Mouse (Mus musculus) ovary, postnatal 10 days (tissue): ENCODE measurements at regions not wholly inside any gene's neighbourhood (a gene's known extent, or its start where the extent isn't known, plus 50 kb on each side); places are given as distances from the start of the nearest gene placed in this dataset.

Experiments
- DNase-seq: peaks from one replicate; pipeline ENCODE4 v3.0.0; 2022; ENCODE audit warnings: low spot score

DNA sequence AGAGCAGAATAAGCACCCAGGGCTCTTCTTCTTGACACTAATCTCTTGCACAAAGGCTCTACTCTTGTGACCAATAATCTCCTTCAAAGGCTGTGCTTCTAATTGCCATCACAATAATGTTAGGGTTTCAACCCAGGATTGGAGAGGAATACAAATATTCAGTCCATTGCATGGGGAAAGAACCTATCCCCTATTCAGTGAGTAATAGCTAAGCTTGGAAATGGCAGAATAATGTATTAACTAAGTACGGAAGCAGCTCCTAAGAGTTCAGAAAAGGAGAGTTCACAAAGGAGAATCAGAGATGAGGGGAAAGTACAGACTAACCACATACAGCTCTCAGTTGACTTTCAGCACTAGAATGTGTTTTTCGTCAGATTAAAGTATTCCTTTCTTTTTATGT lies 544.3 kb downstream of the Nfib start:
- no peak for DNase-seq

DNA sequence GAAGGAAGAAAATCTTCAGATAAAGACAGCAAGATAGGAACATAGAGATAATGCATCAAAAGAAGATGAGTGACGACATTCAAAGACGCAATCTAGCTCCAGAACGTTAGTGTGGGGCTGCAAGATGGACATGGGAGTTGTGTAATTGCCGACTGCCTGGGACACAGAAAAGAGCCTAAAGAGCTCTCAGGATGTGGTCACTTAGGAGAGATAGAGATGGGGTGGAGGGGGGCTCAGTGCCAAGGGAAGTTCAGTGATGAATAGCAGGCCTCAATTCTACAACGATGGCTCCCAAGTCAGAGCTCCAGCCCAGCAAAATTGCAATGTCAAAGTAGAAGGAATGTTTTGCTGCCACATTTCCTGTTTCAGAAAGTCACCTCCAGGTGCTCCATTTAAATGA lies 545.3 kb downstream of the Nfib start:
- no peak for DNase-seq

DNA sequence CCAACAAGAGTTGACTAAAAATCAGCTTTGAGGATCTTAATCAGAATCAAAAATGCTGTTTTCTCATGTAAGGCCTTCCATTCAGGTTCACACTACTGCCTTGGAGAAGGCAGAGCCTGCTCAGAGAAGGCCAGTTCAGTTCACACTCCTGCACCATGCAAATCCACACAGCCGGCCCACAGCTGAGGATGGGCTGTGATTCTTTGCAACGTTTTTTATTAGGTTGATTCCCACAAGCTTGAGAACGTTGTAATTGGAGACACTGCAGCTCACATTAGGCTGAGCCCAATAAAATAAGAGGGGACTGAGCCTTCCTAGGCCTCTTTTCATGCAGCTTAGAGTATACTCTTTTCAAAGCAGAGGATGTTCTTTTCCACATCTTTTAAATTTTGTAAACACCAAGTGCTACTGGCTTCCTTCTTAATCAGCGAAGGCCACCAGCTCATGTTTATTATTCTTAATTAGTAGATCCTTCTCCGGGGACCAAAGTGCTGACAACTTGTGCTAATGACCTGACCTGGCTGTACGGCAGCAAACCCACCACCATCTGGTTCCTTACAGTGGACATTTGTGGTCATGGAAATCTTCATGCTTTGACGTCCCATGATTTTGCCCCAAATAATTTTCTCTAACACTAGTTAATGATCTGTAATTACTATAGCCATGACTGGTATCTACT lies 549.8 kb downstream of the Nfib start:
- no peak for DNase-seq

DNA sequence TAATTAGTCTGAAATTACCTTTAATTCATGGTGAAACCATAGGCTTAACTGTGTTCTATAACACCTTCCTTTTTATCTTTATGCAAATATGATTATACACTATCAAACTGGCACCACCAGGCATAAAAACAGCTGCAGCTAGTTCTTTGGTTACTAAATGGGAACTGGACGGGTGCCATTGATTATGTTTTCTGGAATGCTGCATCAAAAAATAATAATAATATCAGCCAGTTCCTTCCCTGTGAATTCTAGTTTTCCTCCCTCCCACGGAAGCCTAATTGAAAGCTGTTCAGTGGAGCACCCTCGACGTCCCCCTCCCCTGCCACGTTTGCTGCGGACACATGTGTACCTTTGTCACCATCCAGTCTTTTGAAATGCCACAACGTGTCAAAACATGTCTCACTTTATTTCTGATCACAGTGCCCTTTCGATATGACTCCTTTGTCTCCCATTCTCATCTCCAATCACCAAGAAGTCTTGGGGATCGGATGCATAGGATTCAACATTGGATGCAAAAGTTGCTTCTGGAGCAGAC lies 551.5 kb downstream of the Nfib start:
- no peak for DNase-seq

DNA sequence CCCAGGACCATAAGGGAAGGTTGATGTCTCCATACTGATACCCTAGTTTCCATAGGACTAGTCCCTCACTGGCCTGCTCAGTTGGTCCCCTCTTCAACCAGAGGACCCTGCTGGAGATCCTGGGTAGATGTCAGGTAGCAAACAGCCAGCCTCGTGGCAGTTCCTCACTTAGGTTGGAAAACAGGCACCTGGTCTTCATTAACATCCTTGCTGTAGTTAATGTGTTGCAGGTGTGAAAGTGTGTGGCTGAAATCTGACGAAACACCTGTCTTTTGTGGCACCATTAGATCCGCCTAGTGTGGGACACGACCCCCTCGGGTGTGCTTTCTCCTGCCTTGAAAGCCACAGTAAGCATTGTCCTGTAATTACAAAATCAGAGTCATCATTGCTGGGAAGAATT lies 551.9 kb downstream of the Nfib start:
- no peak for DNase-seq

DNA sequence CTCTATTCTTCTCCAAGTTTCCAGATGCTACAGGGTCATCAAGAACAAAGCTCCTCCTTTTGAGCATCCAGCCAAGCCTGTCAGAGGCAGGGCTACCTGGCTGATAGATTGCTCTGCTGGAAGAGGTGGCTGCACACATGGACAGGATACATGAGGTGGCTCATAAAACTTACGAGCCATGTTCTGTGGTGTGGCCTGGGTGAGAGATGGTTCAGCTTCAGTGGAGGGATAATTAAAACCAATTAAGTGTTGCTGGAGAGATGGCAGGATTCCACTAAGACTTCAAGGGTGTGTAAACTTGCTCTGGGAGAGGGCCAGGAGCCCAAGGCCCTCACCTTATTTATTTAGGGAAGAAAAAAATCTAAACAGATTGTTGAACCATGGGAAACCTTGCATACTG lies 555.6 kb downstream of the Nfib start:
- no peak for DNase-seq

DNA sequence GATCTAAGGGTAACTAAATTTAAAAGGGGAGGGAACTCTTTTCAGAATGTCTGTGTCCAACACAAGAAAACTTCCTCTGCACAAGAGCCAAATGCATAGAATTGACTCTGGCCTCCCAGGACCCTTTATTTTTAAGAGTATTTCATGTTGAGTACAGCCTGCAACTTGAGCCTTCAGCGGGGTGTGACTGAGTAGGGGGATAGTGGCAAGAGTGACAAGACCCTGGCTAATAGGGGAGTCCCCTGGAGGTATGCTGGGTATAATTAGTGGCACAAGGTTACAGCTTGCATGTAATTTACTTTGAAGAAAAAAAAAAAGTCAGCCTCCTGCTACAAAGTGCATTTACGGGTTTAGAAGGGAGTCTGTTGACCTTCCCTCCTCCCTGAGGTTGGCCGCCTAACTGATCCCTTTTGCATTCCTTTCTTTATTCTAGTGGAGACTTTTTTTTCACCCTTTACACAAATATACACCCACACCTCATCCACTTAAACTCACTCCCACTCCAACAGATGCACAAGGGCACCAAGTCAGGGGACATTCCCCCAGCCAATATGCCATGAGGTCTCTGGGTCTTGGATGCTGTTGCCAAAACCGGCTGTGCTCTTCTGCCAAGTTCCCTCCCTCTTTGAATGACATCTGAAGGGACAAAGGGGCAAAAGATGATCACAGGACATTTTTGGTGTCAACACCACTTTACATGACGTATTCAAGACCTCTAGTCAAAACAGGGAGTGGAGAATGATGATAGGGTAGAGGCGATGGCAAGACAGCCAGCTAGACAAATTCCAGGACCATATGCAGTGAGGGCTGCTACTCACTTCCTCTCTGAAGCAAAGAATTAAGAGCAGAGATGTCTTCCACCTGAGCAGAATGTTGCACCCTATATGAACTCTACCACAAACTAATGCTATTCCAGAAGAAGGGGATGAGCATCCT lies 557.2 kb downstream of the Nfib start:
- DNase-seq: no peak

DNA sequence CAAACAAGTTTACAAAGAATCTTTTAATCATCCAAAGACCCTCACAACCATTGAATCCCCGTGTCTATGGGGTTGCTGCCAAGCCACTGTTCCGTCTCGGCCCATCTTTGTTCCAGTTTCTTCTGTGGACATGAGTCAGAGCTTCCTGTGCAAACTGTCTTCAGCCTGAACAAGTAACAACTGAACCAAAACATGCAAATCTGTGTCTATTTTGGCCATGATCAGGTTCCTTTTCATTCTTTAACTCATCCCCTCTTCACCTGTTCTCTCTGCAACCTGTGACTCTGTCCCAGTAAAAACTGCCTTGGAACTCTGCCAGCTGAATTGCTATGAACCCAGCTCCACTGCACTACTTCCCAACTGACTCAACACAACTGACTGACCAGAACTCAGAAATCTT lies 563.2 kb downstream of the Nfib start:
- no peak for DNase-seq

DNA sequence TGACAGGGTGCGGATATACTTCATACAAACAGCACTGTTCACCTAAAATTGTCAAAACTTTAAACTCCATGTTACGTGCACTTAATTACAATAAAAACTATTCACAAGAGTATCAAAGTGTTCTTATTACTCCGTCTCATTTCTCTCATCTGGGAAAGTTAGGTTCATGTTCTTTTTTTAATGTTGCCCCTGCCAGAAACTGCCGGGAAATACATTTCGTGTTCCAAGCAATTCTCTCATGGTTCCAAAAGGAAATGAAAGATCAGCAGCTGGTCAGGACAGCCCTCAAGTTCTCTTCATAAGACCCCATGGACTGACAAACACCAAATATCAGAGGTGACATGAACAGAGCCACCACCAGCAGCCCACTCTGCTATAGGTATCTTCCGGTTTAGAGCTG lies 565.7 kb downstream of the Nfib start:
- no peak for DNase-seq

DNA sequence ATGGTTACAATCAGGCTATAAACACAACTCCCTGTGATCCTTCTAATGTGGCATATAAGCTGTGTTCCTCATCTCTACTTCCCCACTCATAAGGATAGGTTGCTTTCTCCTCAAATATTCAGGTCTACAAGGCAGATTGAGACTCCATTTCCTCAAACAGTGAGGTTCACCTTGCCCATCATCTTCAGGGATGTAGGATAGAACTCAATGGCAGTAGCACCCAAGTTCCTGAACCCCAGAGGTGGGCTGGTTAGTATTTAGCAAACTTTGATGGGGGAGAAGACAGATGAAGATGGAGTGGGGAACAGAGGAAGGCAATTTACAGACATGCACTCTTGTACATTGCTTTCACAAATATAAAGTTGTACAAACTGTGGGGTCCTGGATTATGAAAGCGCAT lies 566.5 kb downstream of the Nfib start:
- no peak for DNase-seq

DNA sequence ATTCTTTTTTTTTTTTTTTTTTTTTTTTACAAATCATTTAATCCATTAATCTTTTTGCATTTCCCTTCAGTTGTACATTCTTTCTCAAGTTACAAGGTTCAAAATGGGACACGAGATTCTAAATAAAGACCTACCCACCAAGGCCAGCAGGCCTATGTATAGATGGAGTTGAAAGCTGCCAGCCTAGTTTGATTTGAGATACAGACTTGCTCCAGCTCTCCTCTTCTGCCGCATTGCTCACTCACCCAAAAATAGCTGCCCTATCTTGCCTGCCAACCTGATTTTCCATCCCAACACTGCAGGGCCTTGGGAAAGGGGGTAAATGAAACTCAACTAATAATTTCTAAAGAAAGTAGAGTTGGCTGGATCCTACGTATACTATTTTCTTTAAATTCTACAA lies 572.7 kb downstream of the Nfib start:
- DNase-seq: no peak

DNA sequence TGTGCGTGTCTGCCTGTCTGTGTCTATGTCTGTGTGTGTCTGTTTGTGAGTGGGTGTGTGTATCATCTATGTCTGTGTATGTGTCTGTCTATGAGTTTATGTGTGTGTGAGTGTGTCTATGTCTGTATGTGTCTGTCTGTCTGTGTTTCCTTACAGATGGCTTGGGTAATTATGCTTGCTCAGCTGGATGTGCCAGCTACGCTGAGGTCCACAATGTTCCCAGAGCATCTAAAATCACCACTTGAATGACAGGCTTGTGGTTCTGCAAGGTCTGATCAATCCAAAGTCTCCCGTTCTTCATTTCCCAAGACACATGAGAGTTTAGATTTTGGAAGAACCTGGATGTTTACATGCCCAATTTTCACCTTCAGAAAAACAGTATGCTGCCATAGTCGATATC lies 573.2 kb downstream of the Nfib start:
- DNase-seq: no peak

DNA sequence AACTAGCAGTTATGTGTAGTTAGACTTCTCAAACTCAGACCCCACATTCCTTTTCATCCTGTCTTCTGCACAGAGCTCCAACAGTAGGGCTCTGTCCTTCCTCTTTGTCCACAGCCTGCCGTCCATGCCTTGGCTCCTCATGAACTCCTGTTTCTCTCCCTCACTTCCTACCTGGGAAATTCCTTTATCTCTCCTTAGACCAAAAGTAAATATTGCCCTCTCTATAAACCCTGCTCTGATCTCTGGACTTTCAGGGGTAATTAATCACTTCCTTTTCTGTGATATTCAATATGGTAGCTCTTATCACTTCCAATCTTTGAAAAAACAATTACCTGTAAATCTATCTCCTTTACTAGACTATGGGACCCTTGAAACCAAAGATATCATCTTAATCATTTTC lies 576.1 kb downstream of the Nfib start:
- no peak for DNase-seq

DNA sequence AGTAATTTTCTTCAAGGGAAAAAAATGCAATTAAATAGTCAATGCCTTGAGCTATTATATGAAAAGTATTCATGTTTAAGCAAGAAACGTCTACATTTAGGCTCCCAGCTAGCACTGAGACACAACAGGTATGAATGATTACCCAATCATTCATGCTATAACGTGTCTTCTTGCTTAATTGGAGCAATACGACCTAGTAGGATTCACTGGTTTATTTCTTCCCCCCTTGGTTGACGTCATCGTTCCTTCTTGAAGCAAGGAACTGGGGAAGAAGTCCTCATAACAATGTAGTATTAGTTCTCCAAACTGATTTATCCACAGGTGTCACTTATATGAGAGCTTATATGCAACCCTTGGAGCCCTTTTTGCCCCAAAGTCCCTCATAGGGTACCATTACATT lies 581.8 kb downstream of the Nfib start:
- DNase-seq: no peak

DNA sequence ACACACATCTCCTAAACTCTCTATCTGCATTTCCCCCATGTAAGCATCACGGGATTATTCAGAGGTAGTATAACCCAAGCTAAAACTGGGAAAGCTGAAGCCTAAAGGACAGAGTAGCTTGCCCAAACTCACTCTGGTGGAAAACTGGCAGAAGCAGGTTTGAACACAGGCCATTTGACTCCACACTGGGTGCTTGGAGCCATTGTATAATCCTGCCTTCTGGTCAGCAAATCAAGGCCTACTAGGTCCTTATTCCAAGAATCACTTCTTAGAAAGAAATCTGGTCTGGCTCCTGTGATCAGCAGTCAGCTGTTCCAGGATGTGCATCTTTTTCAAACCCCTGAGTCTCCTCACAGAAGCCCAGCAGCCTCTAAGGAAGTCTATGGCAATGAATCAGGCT lies 582.4 kb downstream of the Nfib start:
- DNase-seq: no peak

DNA sequence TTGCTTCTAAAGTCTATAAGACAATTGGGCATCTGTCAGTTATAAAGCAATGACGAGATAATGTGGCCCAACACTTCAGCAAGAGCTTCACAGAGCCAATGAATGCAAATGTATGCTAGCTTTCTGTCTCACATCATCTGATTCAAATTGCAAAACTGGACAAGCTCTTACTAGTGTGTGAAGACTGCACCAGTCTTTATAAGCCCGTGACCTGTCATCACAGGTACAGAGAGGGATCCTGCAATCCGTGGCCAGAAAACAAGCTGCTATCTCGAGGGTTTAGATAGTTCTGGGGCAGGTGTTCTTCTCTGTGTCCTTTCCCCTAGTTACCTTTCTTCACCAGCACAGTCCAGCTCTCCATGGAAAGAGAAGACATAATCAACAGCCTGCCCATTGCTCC lies 584.8 kb downstream of the Nfib start:
- DNase-seq: no peak

DNA sequence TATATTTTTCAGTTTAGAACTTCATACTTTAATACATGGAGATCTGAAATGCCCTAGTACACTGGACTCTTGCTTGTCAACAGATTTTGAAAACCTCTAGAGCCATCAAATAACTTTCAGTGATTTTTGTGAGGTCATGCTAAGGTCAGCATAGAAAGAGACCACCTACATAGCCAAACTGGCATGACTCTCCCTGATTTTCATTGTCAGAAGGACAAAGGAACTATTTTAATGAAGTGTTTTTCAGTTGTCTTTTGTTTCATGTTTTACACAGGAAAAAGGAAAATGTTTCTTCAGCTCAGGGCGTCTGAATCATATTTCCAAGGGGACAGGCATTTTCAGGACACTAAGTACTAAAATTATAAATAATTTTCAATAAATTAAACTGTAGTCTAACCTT lies 585.2 kb downstream of the Nfib start:
- no peak for DNase-seq

DNA sequence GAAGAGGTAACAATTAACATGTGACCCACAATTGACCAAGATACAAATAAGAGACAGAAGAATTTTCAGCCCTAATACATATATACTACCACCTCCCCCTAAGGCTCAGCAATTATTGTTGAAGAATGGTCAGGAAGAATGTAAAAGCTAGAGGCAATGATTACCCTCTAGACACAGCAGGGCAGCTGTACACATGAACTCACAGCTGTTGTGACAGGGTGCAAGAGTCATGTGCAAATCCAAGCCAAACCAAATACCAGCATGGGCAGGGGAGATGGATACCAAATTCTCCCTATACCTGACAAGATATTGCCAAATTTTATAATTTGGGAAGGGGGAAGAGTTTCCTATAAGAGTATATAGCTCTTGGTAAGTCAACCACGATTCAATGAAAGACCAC lies 603.7 kb downstream of the Nfib start:
- no peak for DNase-seq

DNA sequence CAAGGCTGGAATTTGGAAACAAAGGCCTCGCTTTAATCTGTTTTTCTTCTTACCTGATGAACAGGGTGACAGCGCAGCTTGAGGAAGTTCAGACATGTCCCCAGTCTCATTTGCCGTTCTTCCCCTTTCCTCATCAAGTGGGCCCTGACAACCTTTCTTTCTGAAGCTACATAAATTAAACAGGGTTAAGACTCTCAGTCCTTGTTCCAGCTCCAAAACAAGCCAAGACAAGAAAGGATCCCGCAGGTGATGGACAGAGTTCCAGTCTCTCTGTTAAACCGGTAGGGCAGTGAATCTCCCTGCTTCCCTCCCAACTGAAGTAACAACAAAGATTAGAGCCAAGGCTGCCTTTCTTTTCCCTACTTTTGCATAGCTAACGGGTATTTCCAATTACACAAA lies 605.6 kb downstream of the Nfib start:
- no peak for DNase-seq

DNA sequence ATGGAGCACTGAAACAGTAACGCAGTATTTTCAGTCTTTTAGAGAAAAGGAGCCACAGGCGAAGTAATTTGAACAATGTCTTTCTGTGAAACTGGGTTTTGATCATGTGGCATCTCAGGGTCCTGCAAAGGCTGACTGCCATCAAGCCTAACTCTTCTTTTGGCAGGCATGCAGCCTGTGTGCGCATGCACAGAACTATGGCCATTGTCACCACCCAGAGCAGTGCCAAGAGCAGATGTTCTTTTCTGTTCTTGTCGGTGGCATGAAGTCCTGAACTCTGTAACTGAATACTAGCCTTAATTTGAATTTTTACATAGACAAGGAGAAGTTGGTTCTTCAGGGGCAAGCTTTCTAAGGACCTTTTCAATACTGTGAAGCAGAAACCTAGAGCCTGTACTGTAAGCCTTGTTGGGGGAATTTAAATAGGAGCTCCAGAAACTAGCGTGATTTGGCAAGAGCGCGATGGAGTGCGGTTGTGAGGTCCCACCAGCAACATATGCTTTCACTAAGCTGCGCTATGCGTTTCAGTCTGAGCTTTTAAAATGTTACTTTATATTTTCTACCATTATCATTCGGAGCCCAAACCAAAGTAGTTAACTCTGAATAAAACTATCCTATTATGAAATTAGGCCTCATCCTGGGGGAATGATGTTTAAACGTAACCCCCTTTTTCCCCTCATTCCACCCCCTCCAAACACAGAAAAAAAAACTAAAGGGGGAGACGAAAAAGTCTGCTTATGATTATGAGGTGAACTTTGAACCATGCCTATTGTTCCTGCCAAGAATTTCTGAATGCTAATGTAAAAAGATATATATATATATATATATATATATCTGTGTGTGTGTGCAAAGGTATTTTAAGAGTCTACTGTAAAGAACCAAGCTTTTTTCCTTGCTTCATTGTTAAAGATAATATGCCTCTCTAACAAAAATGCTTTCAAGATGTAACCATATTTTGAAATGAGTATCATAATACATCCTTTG lies 606.3 kb downstream of the Nfib start:
- DNase-seq: no peak

DNA sequence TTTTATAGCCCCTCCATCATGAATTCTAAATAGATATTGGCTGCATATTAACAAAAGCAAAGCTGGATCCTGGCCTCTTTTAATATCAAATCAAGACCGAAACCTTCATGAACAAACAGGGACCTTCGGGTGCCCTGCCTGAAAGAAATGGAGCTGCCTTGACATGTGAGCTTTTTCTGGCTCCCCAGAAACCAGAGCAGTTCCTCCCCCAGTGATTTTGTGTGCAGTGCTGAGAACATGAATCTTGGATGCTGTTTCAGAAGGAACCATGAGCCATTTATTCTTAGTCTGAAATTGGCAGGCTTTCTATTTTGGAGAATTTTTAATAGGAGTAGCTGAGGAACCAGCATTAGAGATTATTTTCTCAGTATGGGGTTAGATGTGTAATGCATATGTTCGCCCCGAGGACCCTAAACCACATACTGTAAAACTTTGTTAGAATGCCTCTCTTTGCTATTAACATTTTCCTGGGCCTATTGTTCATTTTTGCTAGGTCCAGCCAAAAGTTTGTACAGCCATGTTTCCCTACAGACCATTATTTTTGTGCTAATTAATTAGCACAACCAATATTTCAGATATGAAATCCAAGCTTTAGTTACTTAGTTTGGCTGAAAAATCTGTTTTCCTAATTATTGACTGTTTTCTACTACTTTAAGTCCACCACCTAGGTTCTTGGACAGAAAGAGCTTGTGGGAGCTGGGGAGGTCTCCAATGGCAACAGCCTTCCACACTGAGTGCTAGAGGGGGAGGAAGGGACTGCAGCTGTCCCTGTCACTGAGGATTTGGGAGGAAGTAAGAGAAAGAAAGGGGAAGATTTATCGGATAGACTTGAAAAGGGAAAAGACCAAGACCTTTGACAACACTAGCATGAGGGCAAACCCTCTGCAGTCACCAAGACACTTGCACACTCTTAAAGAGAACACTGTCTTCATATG lies 613.0 kb downstream of the Nfib start:
- DNase-seq: no peak
